Mouse (Mus musculus) lung, postnatal 10 days (tissue): ENCODE measurements around the gene Mcts1.

Source experiments
- DNase-seq: peaks from one replicate; pipeline ENCODE4 v3.0.0; 2021

Mcts1 gene

DNA sequence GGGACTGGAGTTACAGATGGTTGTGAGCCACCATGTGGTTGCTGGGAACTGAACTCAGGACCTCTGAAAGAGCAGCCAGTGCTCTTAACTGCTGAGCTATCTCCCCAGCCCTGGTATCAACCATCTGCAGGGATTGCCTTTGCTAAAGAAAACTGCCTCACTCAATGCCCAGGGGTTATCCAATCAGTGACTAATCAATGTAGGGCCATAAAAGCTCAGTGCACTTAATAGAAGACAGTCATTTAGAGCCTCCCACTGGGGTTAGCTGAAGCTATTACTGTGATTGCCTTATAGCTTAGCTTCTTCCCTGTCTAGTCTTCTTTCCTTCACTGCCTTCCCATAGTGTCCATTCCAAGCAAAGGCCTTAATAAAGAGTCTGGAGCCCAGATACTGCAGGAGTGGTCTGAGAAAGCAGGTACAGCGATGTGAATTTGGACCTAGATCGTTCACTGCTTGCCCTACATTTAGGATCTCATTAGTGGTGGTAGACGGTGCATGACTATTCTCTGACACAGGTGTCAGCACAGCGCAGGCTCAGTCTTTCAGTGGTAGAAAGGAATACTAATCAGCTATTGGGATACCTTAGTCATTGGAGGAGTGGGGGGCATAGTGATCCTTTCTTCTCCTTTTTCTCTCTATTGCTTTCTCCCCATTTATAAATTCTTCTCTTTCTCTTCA lies 56.0 kb downstream of the Mcts1 start:
- no peak for DNase-seq
